Mouse (Mus musculus) heart, postnatal 0 days (tissue): ENCODE results near the gene Tmem39b. TPM values are rescaled to one million over a fixed set of nuclear protein-coding genes. Genes with fewer than 3 reads are reported as not detected.

Experiments used
- ATAC-seq: fragments of 200-750 bp; cut with Nextera tagmentation; 2 replicates; pipeline ENCODE4 v1.8.0; 2017; ENCODE audit warnings: low read depth, moderate number of reproducible peaks, moderate library complexity; ENCODE audit not compliant: insufficient read depth
- DNase-seq: peaks from one replicate; pipeline ENCODE4 v3.0.0-alpha.2; 2016; ENCODE audit warnings: low spot score
- H3K27ac ChIP-seq: fragments of 300-500 bp; sonication (generic); 2 replicates; pipeline ENCODE4 v1.5.1; 2014; ENCODE audit warnings: low read depth, mild to moderate bottlenecking
- H3K27me3 ChIP-seq: fragments of 300-500 bp; sonication (generic); 2 replicates; pipeline ENCODE4 v1.6.1; 2014; ENCODE audit warnings: low read length, mixed read lengths; ENCODE audit not compliant: control insufficient read depth, insufficient read depth
- H3K36me3 ChIP-seq: fragments of 300-500 bp; sonication (generic); replicated peaks from 2 replicates; pipeline ENCODE4 v1.6.1; 2014; ENCODE audit warnings: low read length, mixed read lengths; ENCODE audit not compliant: control insufficient read depth, insufficient read depth
- H3K4me1 ChIP-seq: fragments of 300-500 bp; sonication (generic); 2 replicates; pipeline ENCODE4 v1.6.1; 2014; ENCODE audit warnings: antibody characterized with exemption; ENCODE audit not compliant: control insufficient read depth, insufficient read depth
- H3K4me2 ChIP-seq: fragments of 300-500 bp; sonication (generic); 2 replicates; pipeline ENCODE4 v1.6.1; 2014; ENCODE audit warnings: low read depth, mild to moderate bottlenecking, low read length, moderate library complexity
- H3K4me3 ChIP-seq: fragments of 300-500 bp; sonication (generic); 2 replicates; pipeline ENCODE4 v1.5.1; 2014; ENCODE audit warnings: low read depth, low read length
- H3K9ac ChIP-seq: fragments of 300-500 bp; sonication (generic); replicated peaks from 2 replicates; pipeline ENCODE4 v1.6.1; 2014; ENCODE audit warnings: low read depth, low read length, mixed read lengths
- H3K9me3 ChIP-seq: fragments of 300-500 bp; sonication (generic); replicated peaks from 2 replicates; pipeline ENCODE4 v1.6.1; 2016; ENCODE audit warnings: low read length; ENCODE audit not compliant: control insufficient read depth
- CTCF ChIP-seq: IDR thresholded peaks from 2 replicates; pipeline ENCODE4 v1.5.1; 2016; ENCODE audit warnings: antibody characterized with exemption, control low read depth, low read depth
- EP300 ChIP-seq: IDR thresholded peaks from 2 replicates; pipeline ENCODE4 v1.6.1; 2016; ENCODE audit warnings: antibody characterized with exemption, low read depth
- WGBS: fragments of 180-500 bp; shearing (Covaris S2); extraction: QIAGEN DNeasy Blood & Tissue Kit; methylation state at CpG from one replicate; pipeline ENCODE4 v1.1.7; 2014; 5-methylcytosine and 5-hydroxymethylcytosine counted together
- polyA plus RNA-seq: library from polyadenylated mRNA; unstranded; fragments of >200 nt; fragmentation: Nextera tagmentation; extraction: Ambion mirVana; gene quantifications from 2 replicates; pipeline ENCODE4 v1.2.1, GENCODE M21; 2015
- total RNA-seq: library from RNA; depleted of rRNA; stranded (reverse); fragments of >200 nt; gene quantifications from 2 replicates; pipeline ENCODE4 v1.2.3, GENCODE M21; 2014; ENCODE audit warnings: low replicate concordance

Tmem39b gene
- total and polyA plus RNA-seq, 2 experiments from 2014 or later, result 3.9 to 11.8 TPM

DNA sequence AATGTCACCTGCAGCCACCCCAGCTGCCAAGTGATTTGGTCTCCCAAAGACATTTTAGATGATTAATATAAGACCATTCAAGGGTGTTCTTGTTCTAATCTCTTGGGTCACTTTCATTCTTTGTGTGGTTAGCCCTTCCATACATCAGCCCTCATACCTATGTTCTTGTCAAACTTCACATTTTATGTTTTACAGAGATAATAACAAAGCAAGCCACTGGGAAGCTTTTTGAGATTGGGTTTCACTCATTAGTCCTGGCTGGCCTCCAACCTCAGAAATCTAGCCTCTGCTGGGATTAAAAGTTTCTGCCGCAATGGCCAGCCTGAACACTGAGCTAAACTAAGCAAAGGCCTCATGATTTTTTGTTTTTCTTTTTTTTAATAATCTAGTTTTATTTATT lies 3.6 kb upstream of the Tmem39b start:
- ATAC-seq, result no peak
- Histone ChIP-seq H3K9ac (no peak overlapping the region), H3K4me1 (no peaks in the 10 kb centered on the region), H3K36me3 (peaks cover 24% of the 10 kb centered on the region), H3K9me3 (no peaks in the 10 kb centered on the region), H3K4me2 (no peak overlapping the region), H3K4me3 (no peak overlapping the region), H3K27me3 (no peaks in the 10 kb centered on the region), H3K27ac (no peak overlapping the region)
- 69% methylated on average over 1 of the region's 1 CpGs for WGBS
- DNase-seq, result no peak
- TF ChIP-seq CTCF (no peak), EP300 (no peak)

DNA sequence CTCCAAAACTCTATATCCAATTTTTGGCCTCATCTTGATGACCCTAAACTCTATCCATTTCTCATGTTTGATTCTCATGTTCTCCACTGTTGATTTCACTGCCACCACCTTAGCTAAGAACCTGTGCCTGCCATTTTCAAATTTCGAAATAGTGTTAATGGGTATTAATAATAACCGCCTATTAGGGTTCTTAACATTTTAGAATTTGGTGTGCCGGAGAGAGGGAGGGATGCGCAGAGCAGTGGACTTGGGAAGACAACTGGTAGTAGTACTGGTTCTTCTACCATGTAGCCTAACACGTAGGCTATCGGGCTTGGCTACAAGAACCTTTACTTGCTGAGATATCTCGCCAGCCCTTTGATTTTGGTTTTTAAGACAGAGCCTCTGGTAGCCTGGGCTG lies 553 bp upstream of the Tmem39b start:
- Histone ChIP-seq H3K9ac (peak overlapping the region; percentile 71), H3K36me3 (peaks cover 14% of the 10 kb centered on the region), H3K4me1 (no peaks in the 10 kb centered on the region), H3K4me2 (peak overlapping the region; percentile 84), H3K9me3 (no peaks in the 10 kb centered on the region), H3K27ac (0 out of 2 replicates have a peak overlapping the region, but pooled peaks have one; percentile 62), H3K27me3 (no peaks in the 10 kb centered on the region), H3K4me3 (peak overlapping the region; percentile 75)
- DNase-seq, result no peak
- TF ChIP-seq CTCF (no peak), EP300 (no peak)
- ATAC-seq, result no peak
- WGBS, result 82% methylated on average over 7 of the region's 7 CpGs

DNA sequence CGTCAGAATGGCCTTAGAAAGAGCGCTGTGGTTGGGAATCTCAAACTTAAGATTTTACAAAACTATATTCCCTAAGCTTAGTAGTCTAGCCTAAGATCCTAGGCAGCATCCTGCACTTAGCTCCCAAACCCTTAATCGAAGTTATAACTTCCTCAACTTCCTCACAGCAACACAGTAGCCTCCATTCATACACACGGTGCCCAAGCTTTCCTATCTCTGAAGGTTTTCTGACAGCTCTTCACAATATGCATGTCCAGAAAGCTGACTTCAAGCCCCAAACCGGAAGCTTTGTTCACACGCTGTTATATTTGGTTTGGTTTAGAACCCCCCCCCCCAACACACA lies 852 bp downstream of the Tmem39b start:
- H3K27me3 ChIP-seq, result no peaks in the 10 kb centered on the region
- no peaks in the 10 kb centered on the region for H3K4me1 ChIP-seq
- ATAC-seq (0 out of 2 replicates have a peak, but pooled peaks have one; percentile 0), DNase-seq (no peak)
- peak overlapping the region; percentile 75 for H3K4me3 ChIP-seq
- TF ChIP-seq EP300 (no peak), CTCF (no peak)
- H3K4me2 ChIP-seq, result peak overlapping the region; percentile 84
- WGBS, result 21% methylated on average over 6 of the region's 6 CpGs
- H3K27ac ChIP-seq, result peak overlapping the region; percentile 62; the same call in 1 of the 2 replicates
- H3K9me3 ChIP-seq, result no peaks in the 10 kb centered on the region
- peak overlapping the region; percentile 71 for H3K9ac ChIP-seq
- peaks cover 25% of the 10 kb centered on the region for H3K36me3 ChIP-seq

DNA sequence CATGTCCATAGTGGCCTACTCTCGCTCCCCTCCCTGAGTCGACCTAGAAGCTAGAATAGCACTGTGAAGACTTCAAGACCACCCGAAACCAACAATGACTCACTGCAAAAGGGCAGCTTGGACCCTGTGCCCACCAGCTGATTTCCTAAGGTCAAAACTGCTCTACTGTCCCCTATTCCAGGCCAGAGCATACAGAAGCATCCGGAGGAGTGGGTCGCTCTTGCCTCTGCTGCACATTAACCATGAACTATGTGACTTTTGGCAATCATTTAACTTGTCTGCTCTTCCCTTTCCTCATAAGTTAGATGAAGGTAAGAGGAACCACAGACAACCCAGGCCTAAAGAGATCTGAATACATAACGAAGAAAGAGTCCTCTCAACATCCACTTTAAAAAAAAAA lies 12.1 kb downstream of the Tmem39b start:
- Histone ChIP-seq H3K4me1 (no peaks in the 10 kb centered on the region), H3K27me3 (no peaks in the 10 kb centered on the region), H3K9ac (no peak overlapping the region), H3K4me2 (no peak overlapping the region), H3K36me3 (peaks cover 88% of the 10 kb centered on the region), H3K27ac (no peak overlapping the region), H3K4me3 (no peak overlapping the region), H3K9me3 (no peaks in the 10 kb centered on the region)
- no peak for DNase-seq
- no peak for ATAC-seq
- no peak for TF ChIP-seq EP300
- WGBS, result 94% methylated on average over 6 of the region's 6 CpGs

DNA sequence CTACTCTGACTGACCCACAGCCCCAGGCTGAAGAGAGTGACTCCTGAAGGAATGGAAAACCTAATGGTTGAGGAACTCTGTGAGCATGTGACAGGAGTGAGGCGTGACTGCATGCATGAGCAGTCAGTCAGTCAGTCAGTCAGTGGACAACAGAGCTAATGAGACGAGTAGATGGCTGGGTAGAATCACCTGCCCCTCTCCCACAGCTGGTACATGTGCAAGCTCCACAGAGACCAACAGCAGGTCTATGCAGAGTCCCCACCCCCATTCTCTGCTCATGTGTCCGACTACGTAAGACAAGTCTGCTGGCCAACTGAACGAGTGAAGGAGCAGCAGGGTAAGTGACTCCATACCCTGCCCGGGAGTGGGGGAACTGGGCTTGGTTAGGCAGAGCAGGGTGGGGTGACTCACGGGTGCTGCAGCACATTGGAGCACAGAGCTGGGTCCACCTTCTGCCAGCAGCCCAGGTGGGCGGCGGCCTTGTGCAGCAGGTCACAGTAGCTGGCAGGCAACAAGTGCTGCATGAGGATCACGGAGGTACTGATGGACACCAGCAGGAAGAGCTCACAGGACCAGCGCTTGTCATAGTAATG lies 12.6 kb downstream of the Tmem39b start:
- no peak for ATAC-seq
- Histone ChIP-seq H3K36me3 (peaks cover 83% of the 10 kb centered on the region), H3K4me2 (no peak overlapping the region), H3K27me3 (no peaks in the 10 kb centered on the region), H3K9ac (no peak overlapping the region), H3K27ac (no peak overlapping the region), H3K9me3 (no peaks in the 10 kb centered on the region), H3K4me1 (no peaks in the 10 kb centered on the region), H3K4me3 (no peak overlapping the region)
- TF ChIP-seq EP300, result no peak
- no peak for TF ChIP-seq CTCF
- WGBS, result 89% methylated on average over 11 of the region's 11 CpGs
- no peak for DNase-seq

DNA sequence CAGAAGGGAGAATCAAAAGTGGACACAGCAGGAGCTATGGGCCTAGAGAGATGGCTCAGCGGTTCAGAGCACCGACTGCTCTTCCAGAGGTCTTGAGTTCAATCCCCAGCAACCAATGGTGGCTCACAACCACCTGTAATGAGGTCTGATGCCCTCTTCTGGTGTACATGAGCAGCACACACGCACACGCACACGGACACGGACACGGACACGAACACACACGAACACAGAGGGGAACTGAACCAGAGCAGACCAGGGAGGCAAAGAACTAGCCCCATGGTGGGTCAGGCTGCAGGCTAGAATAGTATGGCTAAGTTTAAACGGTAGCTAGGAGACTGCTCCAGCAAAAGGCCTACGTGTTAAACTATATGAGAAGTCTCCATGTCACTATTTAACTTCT lies 14.8 kb downstream of the Tmem39b start:
- Histone ChIP-seq H3K9me3 (no peaks in the 10 kb centered on the region), H3K9ac (no peak overlapping the region), H3K4me3 (no peak overlapping the region), H3K4me1 (no peaks in the 10 kb centered on the region), H3K27me3 (no peaks in the 10 kb centered on the region), H3K36me3 (peaks cover 69% of the 10 kb centered on the region), H3K4me2 (no peak overlapping the region), H3K27ac (no peak overlapping the region)
- no peak for TF ChIP-seq CTCF
- TF ChIP-seq EP300, result no peak
- no peak for DNase-seq
- whole genome bisulfite sequencing, result 95% methylated on average over 11 of the region's 11 CpGs
- ATAC-seq, result no peak
